Mouse (Mus musculus): ENCODE data around the gene Kpna4. TPM values are rescaled to one million over a fixed set of nuclear protein-coding genes. Genes with fewer than 3 reads are reported as not detected.

Kpna4 gene
- polyA plus RNA-seq, 1 experiment from 2014 or later = 41.6 TPM

- WGBS = 92% methylated on average over 4 of the region's 4 CpGs
- Histone ChIP-seq H3K36me3 (ENCODE audit: control insufficient read depth, insufficient read depth, low read length) (no peaks in the 10 kb centered on the region), H3K4me2 (replicated peaks; ENCODE audit: low read depth, low read length) (no peak overlapping the region), H3K27ac (ENCODE audit: low read depth, low read length) (no peak overlapping the region), H3K4me1 (ENCODE audit: control insufficient read depth, insufficient read depth, low read length) (no peaks in the 10 kb centered on the region), H3K9me3 (ENCODE audit: control insufficient read depth, low read length) (no peaks in the 10 kb centered on the region), H3K4me3 (ENCODE audit: low read length) (no peak overlapping the region), H3K9ac (ENCODE audit: low read depth, low read length) (no peak overlapping the region), H3K27me3 (ENCODE audit: control insufficient read depth, insufficient read depth, low read length) (no peaks in the 10 kb centered on the region)
- ATAC-seq (ENCODE audit: low FRiP score, low TSS enrichment) = no peak
Observed at GRCm38 (mm10) chr3:69060672-69061071, 66.2 kb downstream of the Kpna4 start.

- Histone ChIP-seq H3K9ac (ENCODE audit: low read depth, low read length) (no peak overlapping the region), H3K36me3 (ENCODE audit: control insufficient read depth, insufficient read depth, low read length) (no peaks in the 10 kb centered on the region), H3K27ac (ENCODE audit: low read depth, low read length) (no peak overlapping the region), H3K4me2 (replicated peaks; ENCODE audit: low read depth, low read length) (no peak overlapping the region), H3K27me3 (ENCODE audit: control insufficient read depth, insufficient read depth, low read length) (no peaks in the 10 kb centered on the region), H3K4me1 (ENCODE audit: control insufficient read depth, insufficient read depth, low read length) (no peaks in the 10 kb centered on the region), H3K4me3 (ENCODE audit: low read length) (no peak overlapping the region), H3K9me3 (ENCODE audit: control insufficient read depth, low read length) (no peaks in the 10 kb centered on the region)
- ATAC-seq (ENCODE audit: low FRiP score, low TSS enrichment) = no peak
- WGBS = 91% methylated on average over 3 of the region's 3 CpGs
Observed at GRCm38 (mm10) chr3:69055871-69056270, 71.0 kb downstream of the Kpna4 start.

- Histone ChIP-seq H3K9me3 (ENCODE audit: control insufficient read depth, low read length) (no peaks in the 10 kb centered on the region), H3K27ac (ENCODE audit: low read depth, low read length) (no peak overlapping the region), H3K27me3 (ENCODE audit: control insufficient read depth, insufficient read depth, low read length) (no peaks in the 10 kb centered on the region), H3K4me2 (replicated peaks; ENCODE audit: low read depth, low read length) (no peak overlapping the region), H3K36me3 (ENCODE audit: control insufficient read depth, insufficient read depth, low read length) (no peaks in the 10 kb centered on the region), H3K4me1 (ENCODE audit: control insufficient read depth, insufficient read depth, low read length) (no peaks in the 10 kb centered on the region), H3K9ac (ENCODE audit: low read depth, low read length) (no peak overlapping the region), H3K4me3 (ENCODE audit: low read length) (no peak overlapping the region)
- no peak for ATAC-seq (ENCODE audit: low FRiP score, low TSS enrichment)
- 87% methylated on average over 7 of the region's 7 CpGs for WGBS
Observed at GRCm38 (mm10) chr3:69054760-69055432, 72.0 kb downstream of the Kpna4 start.

- H3K4me1 ChIP-seq (ENCODE audit: control insufficient read depth, insufficient read depth, low read length) = no peaks in the 10 kb centered on the region
- H3K4me3 ChIP-seq (ENCODE audit: low read length) = no peak overlapping the region
- WGBS = 88% methylated on average over 11 of the region's 11 CpGs
- no peaks in the 10 kb centered on the region for H3K36me3 ChIP-seq (ENCODE audit: control insufficient read depth, insufficient read depth, low read length)
- ATAC-seq (ENCODE audit: low FRiP score, low TSS enrichment) = no peak
- H3K9ac ChIP-seq (ENCODE audit: low read depth, low read length) = no peak overlapping the region
- no peak overlapping the region for H3K4me2 ChIP-seq (replicated peaks; ENCODE audit: low read depth, low read length)
- no peaks in the 10 kb centered on the region for H3K9me3 ChIP-seq (ENCODE audit: control insufficient read depth, low read length)
- H3K27me3 ChIP-seq (ENCODE audit: control insufficient read depth, insufficient read depth, low read length) = no peaks in the 10 kb centered on the region
- no peak overlapping the region for H3K27ac ChIP-seq (ENCODE audit: low read depth, low read length)
Observed at GRCm38 (mm10) chr3:69051894-69052293, 75.0 kb downstream of the Kpna4 start.

- Histone ChIP-seq H3K27ac (ENCODE audit: low read depth, low read length) (no peak overlapping the region), H3K4me1 (ENCODE audit: control insufficient read depth, insufficient read depth, low read length) (no peaks in the 10 kb centered on the region), H3K4me2 (replicated peaks; ENCODE audit: low read depth, low read length) (no peak overlapping the region), H3K27me3 (ENCODE audit: control insufficient read depth, insufficient read depth, low read length) (no peaks in the 10 kb centered on the region), H3K36me3 (ENCODE audit: control insufficient read depth, insufficient read depth, low read length) (no peaks in the 10 kb centered on the region), H3K9ac (ENCODE audit: low read depth, low read length) (no peak overlapping the region), H3K4me3 (ENCODE audit: low read length) (no peak overlapping the region), H3K9me3 (ENCODE audit: control insufficient read depth, low read length) (no peaks in the 10 kb centered on the region)
- ATAC-seq (ENCODE audit: low FRiP score, low TSS enrichment) = no peak
- WGBS = 88% methylated on average over 6 of the region's 6 CpGs
Observed at GRCm38 (mm10) chr3:69049011-69049410, 77.9 kb downstream of the Kpna4 start.

GRCm38 (mm10) chr3:69047684-69048083 lies 79.2 kb downstream of the Kpna4 start:
- Histone ChIP-seq H3K4me2 (replicated peaks; ENCODE audit: low read depth, low read length) (no peak overlapping the region), H3K4me1 (ENCODE audit: control insufficient read depth, insufficient read depth, low read length) (0 out of 2 replicates have a peak, but pooled peaks cover 2% of the 10 kb centered on the region), H3K9me3 (ENCODE audit: control insufficient read depth, low read length) (no peaks in the 10 kb centered on the region), H3K27ac (ENCODE audit: low read depth, low read length) (no peak overlapping the region), H3K9ac (ENCODE audit: low read depth, low read length) (no peak overlapping the region), H3K4me3 (ENCODE audit: low read length) (no peak overlapping the region), H3K36me3 (ENCODE audit: control insufficient read depth, insufficient read depth, low read length) (peaks cover 3% of the 10 kb centered on the region; the same call in 1 of the 2 replicates), H3K27me3 (ENCODE audit: control insufficient read depth, insufficient read depth, low read length) (no peaks in the 10 kb centered on the region)
- no peak for ATAC-seq (ENCODE audit: low FRiP score, low TSS enrichment)
- 85% methylated on average over 4 of the region's 4 CpGs for WGBS

- no peak overlapping the region for H3K9ac ChIP-seq (ENCODE audit: low read depth, low read length)
- no peaks in the 10 kb centered on the region for H3K27me3 ChIP-seq (ENCODE audit: control insufficient read depth, insufficient read depth, low read length)
- H3K4me3 ChIP-seq (ENCODE audit: low read length) = no peak overlapping the region
- H3K9me3 ChIP-seq (ENCODE audit: control insufficient read depth, low read length) = no peaks in the 10 kb centered on the region
- 69% methylated on average over 4 of the region's 4 CpGs for WGBS
- no peak overlapping the region for H3K27ac ChIP-seq (ENCODE audit: low read depth, low read length)
- ATAC-seq (ENCODE audit: low FRiP score, low TSS enrichment) = no peak
- no peak overlapping the region for H3K4me2 ChIP-seq (replicated peaks; ENCODE audit: low read depth, low read length)
- H3K36me3 ChIP-seq (ENCODE audit: control insufficient read depth, insufficient read depth, low read length) = peaks cover 3% of the 10 kb centered on the region; the same call in 1 of the 2 replicates
- peaks cover 6% of the 10 kb centered on the region; the same call in 1 of the 2 replicates for H3K4me1 ChIP-seq (ENCODE audit: control insufficient read depth, insufficient read depth, low read length)
Observed at GRCm38 (mm10) chr3:69046509-69046908, 80.4 kb downstream of the Kpna4 start.

GRCm38 (mm10) chr3:69045750-69046149 lies 81.2 kb downstream of the Kpna4 start:
- peak overlapping the region; percentile 91 for H3K4me3 ChIP-seq (ENCODE audit: low read length)
- WGBS = 23% methylated on average over 13 of the region's 13 CpGs
- no peak for ATAC-seq (ENCODE audit: low FRiP score, low TSS enrichment)
- peaks cover 10% of the 10 kb centered on the region; the same call in 1 of the 2 replicates for H3K36me3 ChIP-seq (ENCODE audit: control insufficient read depth, insufficient read depth, low read length)
- H3K4me1 ChIP-seq (ENCODE audit: control insufficient read depth, insufficient read depth, low read length) = peaks cover 6% of the 10 kb centered on the region; the same call in 1 of the 2 replicates
- peak overlapping the region; percentile 85 for H3K4me2 ChIP-seq (replicated peaks; ENCODE audit: low read depth, low read length)
- H3K9ac ChIP-seq (ENCODE audit: low read depth, low read length) = peak overlapping the region; percentile 98
- no peaks in the 10 kb centered on the region for H3K9me3 ChIP-seq (ENCODE audit: control insufficient read depth, low read length)
- peak overlapping the region; percentile 97; the same call in 1 of the 2 replicates for H3K27ac ChIP-seq (ENCODE audit: low read depth, low read length)
- no peaks in the 10 kb centered on the region for H3K27me3 ChIP-seq (ENCODE audit: control insufficient read depth, insufficient read depth, low read length)

- H3K4me1 ChIP-seq (ENCODE audit: control insufficient read depth, insufficient read depth, low read length) = peaks cover 6% of the 10 kb centered on the region; the same call in 1 of the 2 replicates
- 4% methylated on average over 9 of the region's 9 CpGs for WGBS
- H3K36me3 ChIP-seq (ENCODE audit: control insufficient read depth, insufficient read depth, low read length) = peaks cover 13% of the 10 kb centered on the region; the same call in 1 of the 2 replicates
- no peak; the same call in 1 of the 2 replicates for ATAC-seq (ENCODE audit: low FRiP score, low TSS enrichment)
- peak overlapping the region; percentile 97 for H3K27ac ChIP-seq (ENCODE audit: low read depth, low read length)
- H3K9me3 ChIP-seq (ENCODE audit: control insufficient read depth, low read length) = no peaks in the 10 kb centered on the region
- peak overlapping the region; percentile 98 for H3K9ac ChIP-seq (ENCODE audit: low read depth, low read length)
- H3K27me3 ChIP-seq (ENCODE audit: control insufficient read depth, insufficient read depth, low read length) = no peaks in the 10 kb centered on the region
- H3K4me3 ChIP-seq (ENCODE audit: low read length) = peak overlapping the region; percentile 91
- peak overlapping the region; percentile 85 for H3K4me2 ChIP-seq (replicated peaks; ENCODE audit: low read depth, low read length)
Observed at GRCm38 (mm10) chr3:69045400-69045703, 81.6 kb downstream of the Kpna4 start.
